Mouse (Mus musculus) kidney, postnatal 36 days (tissue): ENCODE measurements around the gene Hic2.
"Not testable (repeated sequence)": the region's sequence is repeated elsewhere in the genome, so short reads cannot be mapped to it uniquely, and the experiment has no call there.

Experiments used
- DNase-seq, 2 experiments: peaks; one replicate each; pipeline ENCODE4 v3.0.0; 2021 to 2022; ENCODE audit warnings: mixed read lengths in 2 of 2

Hic2 gene

GRCm38 (mm10) chr16:17232794-17233701 lies at the start of gene Hic2:
Hic2 (plus strand) TSS chr16:17233572.
- peak; percentile 97 to 98 for DNase-seq

- DNase-seq: no peak
These were observed 47.9 kb upstream of the Hic2 start for GRCm38 (mm10) chr16:17185475-17185874.

GRCm38 (mm10) chr16:17193823-17194222 lies 39.5 kb upstream of the Hic2 start:
- DNase-seq: no peak

GRCm38 (mm10) chr16:17200121-17200952 lies 33.0 kb upstream of the Hic2 start:
- no peak for DNase-seq

- DNase-seq: peak; percentile 83 to 92
These were observed 32.2 kb upstream of the Hic2 start for GRCm38 (mm10) chr16:17200953-17201707.

- no peak for DNase-seq
These were observed 31.4 kb upstream of the Hic2 start for GRCm38 (mm10) chr16:17201977-17202376.

GRCm38 (mm10) chr16:17202549-17202948 lies 30.8 kb upstream of the Hic2 start, which contains the start of gene Ube2l3:
Ube2l3 (minus strand) TSS chr16:17202649.
- no peak for DNase-seq

- peak; percentile 51 to 64 for DNase-seq
These were observed 28.4 kb upstream of the Hic2 start for GRCm38 (mm10) chr16:17204990-17205389.

GRCm38 (mm10) chr16:17208389-17209361 lies 24.7 kb upstream of the Hic2 start, which contains the start of gene Rimbp3:
Rimbp3 (plus strand) TSS chr16:17208603.
- peak; percentile 83 to 93 for DNase-seq

GRCm38 (mm10) chr16:17209404-17209960 lies 23.9 kb upstream of the Hic2 start:
- DNase-seq: peak; percentile 12 to 47

- peak; percentile 92 to 96 for DNase-seq
These were observed 23.2 kb upstream of the Hic2 start for GRCm38 (mm10) chr16:17209981-17210838.

- DNase-seq: no peak
These were observed 16.3 kb upstream of the Hic2 start for GRCm38 (mm10) chr16:17216934-17217633.

- no peak for DNase-seq
These were observed 13.1 kb upstream of the Hic2 start for GRCm38 (mm10) chr16:17220127-17220733.

- DNase-seq: peak; percentile 84 to 94
These were observed 11.2 kb upstream of the Hic2 start for GRCm38 (mm10) chr16:17222197-17222596.

- DNase-seq: no peak
These were observed 7.8 kb upstream of the Hic2 start for GRCm38 (mm10) chr16:17225584-17225983.

GRCm38 (mm10) chr16:17226496-17226895 lies 6.9 kb upstream of the Hic2 start:
- DNase-seq: no peak

- DNase-seq: not testable (repeated sequence)
These were observed 1.8 kb upstream of the Hic2 start for GRCm38 (mm10) chr16:17231523-17231922.

- peak in 1 of 2 experiments; percentile 44 for DNase-seq
These were observed 528 bp downstream of the Hic2 start for GRCm38 (mm10) chr16:17233702-17234498.
